Mouse (Mus musculus) WW6 (cell line): ENCODE results near the gene Gm3435.
"Not testable (repeated sequence)": the region's sequence is repeated elsewhere in the genome, so short reads cannot be mapped to it uniquely, and the experiment has no call there.

Source experiments
- DNase-seq: peaks from one replicate; pipeline ENCODE4 v3.0.0-alpha.2; 2013; ENCODE audit warnings: low read depth, low spot score

Gene Gm3435

DNA sequence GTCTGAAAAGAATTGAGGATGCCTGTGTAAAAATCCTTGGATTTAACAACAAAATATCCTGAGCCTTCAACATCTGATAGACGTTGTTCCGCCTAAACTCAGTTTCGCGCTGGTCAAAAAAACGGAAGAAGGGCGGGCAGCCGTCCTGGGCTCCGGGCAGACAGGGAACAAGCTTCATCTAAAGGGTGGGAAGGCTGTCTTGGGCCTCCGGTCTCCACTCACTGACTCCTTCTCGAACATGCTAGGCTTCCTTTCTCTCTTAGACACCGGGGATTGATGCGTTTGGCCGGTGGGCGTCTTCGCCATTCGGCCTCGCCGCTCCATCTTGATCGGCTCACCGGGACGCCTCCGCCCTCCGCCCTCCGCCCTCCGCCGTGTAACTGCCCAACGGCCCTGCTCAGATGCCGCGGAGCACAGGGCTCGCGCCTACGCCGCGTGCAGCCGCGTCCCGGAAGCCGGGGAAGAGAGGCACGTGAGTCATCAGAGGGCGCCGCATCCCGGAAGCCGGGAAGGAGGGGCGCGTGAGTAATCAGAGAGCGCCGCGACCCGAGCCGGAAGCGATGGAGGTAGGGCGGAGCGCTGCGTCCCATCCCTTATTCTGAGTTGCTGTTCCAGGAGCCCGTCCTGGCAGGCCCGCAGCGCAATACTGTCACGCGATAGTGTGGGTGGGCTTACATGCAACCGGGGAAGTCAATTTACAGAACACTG, at the start of gene Gm3435:
Gm3435 (plus strand) TSS at position 471 of the 708 bp plus-strand sequence.
- DNase-seq: not testable (repeated sequence)

GRCm38 (mm10) chr17:14960520-14960919, 49.5 kb upstream of the Gm3435 start:
- DNase-seq: no peak

GRCm38 (mm10) chr17:14960951-14961556, 48.9 kb upstream of the Gm3435 start, which contains the start of gene Phf10:
Gene Phf10 (minus strand): TSS chr17:14961273.
- DNase-seq: not testable (repeated sequence)

DNA sequence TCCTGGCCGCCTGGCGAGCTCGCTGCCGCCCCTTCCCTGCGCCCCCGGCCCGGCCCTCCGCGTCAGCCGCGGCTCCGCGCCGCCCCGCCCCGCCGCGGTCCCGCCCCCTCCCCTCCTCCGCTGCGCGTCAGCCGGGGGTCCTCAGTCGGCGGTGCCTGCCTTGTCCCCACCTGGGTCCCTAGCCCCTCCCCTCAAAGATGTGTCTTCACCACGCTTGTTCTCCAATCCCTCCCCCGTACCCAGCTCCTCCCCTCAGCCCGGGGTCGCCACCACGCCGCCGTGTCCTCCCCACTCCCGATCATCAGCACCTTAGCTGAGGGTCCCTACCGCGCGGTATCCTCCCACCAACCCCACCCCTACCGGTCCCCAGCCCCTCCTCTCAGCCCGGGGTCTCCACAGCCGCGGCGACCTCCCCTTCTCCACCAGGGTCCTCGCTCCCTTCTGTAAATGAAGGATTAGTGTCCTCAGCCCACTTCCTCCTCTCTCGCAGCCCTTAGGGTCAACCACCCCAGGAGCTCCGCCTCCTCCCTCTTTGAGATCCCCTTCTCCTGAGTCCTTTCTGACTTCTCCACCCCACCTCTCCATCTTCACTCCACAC, 48.3 kb upstream of the Gm3435 start:
- not testable (repeated sequence) for DNase-seq

GRCm38 (mm10) chr17:14968373-14968913, 41.5 kb upstream of the Gm3435 start:
- not testable (repeated sequence) for DNase-seq

DNA sequence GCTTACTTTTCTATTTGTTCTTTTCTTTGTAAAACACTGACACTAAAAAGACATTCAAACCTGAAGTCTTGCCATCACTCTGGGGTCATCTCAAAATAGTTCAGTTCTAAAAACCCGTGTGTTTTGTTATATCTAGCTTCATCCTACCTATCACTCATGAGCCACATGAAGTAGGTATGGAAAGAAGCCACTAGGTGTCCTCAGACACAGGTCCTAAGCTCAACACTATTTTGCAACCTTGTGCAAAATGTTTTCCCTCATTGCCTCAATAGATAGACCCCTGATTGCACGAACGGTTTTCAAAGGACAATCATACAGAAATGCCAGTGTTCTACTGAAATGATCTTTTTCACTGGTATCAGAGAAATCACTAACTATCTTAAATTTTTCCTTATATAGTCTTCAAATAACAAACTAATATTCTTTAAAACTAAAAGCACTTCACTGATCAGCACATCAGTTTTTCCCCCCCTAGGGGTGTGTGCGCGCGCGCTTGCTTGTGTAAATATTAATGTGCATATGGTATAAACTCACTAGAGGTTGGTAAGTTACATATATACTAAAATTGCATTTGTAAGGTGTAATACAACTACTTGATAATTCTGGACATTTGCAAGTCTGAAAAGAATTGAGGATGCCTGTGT, 32.1 kb upstream of the Gm3435 start:
- DNase-seq: not testable (repeated sequence)

DNA sequence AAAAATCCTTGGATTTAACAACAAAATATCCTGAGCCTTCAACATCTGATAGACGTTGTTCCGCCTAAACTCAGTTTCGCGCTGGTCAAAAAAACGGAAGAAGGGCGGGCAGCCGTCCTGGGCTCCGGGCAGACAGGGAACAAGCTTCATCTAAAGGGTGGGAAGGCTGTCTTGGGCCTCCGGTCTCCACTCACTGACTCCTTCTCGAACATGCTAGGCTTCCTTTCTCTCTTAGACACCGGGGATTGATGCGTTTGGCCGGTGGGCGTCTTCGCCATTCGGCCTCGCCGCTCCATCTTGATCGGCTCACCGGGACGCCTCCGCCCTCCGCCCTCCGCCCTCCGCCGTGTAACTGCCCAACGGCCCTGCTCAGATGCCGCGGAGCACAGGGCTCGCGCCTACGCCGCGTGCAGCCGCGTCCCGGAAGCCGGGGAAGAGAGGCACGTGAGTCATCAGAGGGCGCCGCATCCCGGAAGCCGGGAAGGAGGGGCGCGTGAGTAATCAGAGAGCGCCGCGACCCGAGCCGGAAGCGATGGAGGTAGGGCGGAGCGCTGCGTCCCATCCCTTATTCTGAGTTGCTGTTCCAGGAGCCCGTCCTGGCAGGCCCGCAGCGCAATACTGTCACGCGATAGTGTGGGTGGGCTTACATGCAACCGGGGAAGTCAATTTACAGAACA, 31.5 kb upstream of the Gm3435 start, which contains the start of the genes 9030025P20Rik and Gm3417:
9030025P20Rik (plus strand) TSS at position 107 of the 677 bp plus-strand sequence.
Gm3417 (minus strand) TSS at position 429 of the 677 bp plus-strand sequence.
- DNase-seq: not testable (repeated sequence)

GRCm38 (mm10) chr17:14990116-14990702, 19.8 kb upstream of the Gm3435 start:
- DNase-seq: not testable (repeated sequence)

- DNase-seq: not testable (repeated sequence)
Observed at GRCm38 (mm10) chr17:14992522-14993138, 17.3 kb upstream of the Gm3435 start.

GRCm38 (mm10) chr17:14993139-14993832, 16.7 kb upstream of the Gm3435 start:
- not testable (repeated sequence) for DNase-seq

DNA sequence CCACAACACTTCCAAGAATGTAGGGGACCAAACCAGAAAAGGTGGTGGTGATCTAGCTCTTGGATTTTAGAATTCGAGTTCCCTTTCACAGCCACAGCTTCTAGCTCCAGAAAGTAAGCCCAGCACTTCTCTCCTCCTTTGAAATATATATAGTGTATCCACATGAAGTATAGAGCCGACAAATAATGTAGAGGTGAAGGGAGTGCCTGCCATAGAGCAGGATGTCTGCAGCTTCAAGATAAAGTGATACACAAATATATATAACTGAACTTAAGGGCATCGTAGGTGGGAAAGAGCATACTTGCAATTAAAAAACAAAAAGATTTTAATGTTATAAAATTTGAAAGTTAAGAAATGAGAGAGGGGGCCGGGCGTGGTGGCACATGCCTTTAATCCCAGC, 15.8 kb upstream of the Gm3435 start:
- DNase-seq: not testable (repeated sequence)

DNA sequence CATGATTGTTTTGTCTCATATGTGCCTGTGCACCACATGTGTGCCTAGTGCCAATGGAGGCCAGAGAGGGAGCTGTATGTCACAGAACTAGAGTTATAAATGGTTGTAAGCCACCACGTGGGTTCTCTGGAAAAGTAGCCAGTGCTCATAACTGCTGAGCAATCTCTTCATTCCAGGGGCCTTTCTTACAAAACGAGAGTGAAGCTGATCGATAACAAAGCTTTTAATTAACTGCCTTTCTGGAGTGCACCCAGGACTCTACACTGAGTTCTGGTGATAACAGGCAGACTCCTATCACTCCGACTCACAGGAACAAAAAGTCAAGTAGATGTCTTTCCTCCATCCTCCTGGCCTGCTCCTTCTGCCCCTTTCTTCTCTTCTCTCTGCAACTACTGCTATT, 9.9 kb upstream of the Gm3435 start:
- not testable (repeated sequence) for DNase-seq

GRCm38 (mm10) chr17:15009088-15009487, 888 bp upstream of the Gm3435 start:
- not testable (repeated sequence) for DNase-seq

DNA sequence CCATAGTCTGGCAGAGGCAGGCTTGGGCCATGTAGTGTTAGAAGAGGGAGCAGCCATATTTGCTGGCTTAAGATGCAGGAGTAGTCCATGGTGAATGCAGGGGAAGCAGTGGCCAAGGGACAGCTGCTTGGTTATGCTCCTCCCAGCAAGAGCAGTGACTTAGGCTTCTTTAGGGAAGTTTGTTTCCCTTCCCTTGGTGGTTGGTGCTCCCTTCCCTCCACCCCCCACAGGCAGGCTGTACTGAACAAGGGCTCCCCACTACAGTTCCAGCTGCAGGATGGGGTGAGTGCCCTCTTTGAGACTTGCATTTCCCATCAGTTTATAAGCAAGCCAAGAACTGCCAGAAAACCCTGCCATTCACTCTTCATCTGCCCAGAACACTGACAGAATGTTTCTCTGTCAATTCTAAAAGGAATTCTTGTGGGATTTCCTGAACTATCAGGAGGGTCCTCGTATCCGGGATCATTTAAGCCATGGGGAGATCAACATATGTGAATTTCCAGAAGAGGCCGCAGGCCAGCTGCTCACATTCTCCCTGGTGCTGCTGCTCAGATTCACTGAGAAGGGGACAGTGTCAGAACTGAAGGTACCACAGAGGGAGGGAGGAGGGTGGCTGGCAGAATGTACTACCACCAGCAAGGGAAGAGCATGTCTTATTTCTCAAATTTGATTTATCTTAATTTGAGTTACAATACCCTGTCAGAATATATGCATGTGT, 11.7 kb downstream of the Gm3435 start:
- not testable (repeated sequence) for DNase-seq

- DNase-seq: not testable (repeated sequence)
Observed at GRCm38 (mm10) chr17:15023878-15024492, 14.0 kb downstream of the Gm3435 start.

- not testable (repeated sequence) for DNase-seq
Observed at GRCm38 (mm10) chr17:15024502-15025193, 14.7 kb downstream of the Gm3435 start.

DNA sequence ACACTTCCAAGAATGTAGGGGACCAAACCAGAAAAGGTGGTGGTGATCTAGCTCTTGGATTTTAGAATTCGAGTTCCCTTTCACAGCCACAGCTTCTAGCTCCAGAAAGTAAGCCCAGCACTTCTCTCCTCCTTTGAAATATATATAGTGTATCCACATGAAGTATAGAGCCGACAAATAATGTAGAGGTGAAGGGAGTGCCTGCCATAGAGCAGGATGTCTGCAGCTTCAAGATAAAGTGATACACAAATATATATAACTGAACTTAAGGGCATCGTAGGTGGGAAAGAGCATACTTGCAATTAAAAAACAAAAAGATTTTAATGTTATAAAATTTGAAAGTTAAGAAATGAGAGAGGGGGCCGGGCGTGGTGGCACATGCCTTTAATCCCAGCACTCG, 15.5 kb downstream of the Gm3435 start:
- DNase-seq: not testable (repeated sequence)

GRCm38 (mm10) chr17:15031414-15031813, 21.4 kb downstream of the Gm3435 start:
- DNase-seq: not testable (repeated sequence)
